Mouse (Mus musculus): ENCODE measurements at regions not wholly inside any gene's neighbourhood (a gene's known extent, or its start where the extent isn't known, plus 50 kb on each side); places are given as distances from the start of the nearest gene placed in this dataset.

DNA sequence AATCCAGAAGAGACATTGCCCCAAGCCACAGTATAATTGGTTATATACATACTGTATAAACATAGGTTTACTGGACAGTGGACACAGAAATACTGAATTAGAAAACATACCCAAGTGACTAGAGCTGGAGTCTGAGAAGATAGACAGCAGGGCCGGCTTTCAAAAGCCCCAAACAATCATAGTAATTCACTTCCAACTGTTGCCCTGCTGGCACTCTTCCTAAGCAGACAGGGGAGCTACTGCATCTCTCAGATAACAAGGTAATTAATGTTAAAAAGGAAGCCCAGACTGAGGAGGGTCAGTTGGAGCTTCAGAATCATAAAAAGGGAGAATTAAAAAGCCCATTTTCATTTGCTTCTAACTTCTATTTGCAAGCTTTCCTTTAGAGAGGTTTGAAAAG is 764.5 kb downstream of the Vgll3 start:
- DNase-seq (ENCODE audit: low read depth, low spot score), result no peak

DNA sequence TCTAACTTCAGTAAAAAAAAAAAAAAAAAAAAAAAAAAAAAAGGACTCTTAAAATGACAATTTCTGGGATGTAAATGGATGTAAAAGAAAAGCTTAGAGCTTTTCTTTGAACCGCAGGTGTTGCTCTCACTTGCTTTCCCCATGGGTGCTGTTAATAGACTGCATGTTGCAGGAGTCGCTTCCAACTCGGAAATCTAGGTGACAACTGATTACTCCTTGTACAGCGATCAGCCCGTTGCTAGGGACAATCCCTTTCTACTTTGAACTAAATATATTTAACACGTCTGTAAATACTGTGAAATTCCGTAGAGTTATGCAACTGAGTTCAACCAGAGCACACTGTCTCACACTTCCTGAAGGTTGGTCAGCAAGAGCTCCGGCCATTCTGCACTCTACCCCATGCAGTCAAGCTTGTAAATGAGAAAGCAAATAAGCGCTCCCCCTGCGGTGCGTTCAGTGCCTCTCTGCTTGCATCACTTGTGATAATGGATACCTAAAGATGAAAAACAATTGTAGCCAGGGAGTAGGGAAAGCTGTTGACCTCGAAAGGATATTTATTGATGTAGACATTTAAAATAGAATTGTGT is 770.7 kb downstream of the Vgll3 start:
- DNase-seq (ENCODE audit: low read depth, low spot score), result peak; percentile 12

DNA sequence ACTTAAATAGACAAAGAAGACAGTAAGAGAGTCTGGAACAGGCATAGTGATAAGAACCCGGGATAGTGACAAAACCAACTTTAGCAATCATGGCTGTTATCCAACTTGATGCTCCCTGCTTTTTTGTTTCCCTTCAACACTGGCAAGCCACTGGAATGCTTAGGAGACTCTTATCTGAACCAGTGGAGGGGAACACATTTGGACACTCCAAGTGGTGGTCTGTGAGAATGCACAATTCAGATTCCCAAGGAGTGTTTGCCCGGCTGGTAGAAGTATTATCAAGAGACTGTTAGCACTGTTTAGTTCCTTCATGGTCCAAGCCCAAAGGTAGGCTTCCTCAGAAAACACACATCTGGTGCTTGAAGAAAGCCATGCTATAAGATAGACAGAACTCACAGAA is 787.2 kb downstream of the Vgll3 start:
- DNase-seq (ENCODE audit: low read depth, low spot score), result peak; percentile 6

DNA sequence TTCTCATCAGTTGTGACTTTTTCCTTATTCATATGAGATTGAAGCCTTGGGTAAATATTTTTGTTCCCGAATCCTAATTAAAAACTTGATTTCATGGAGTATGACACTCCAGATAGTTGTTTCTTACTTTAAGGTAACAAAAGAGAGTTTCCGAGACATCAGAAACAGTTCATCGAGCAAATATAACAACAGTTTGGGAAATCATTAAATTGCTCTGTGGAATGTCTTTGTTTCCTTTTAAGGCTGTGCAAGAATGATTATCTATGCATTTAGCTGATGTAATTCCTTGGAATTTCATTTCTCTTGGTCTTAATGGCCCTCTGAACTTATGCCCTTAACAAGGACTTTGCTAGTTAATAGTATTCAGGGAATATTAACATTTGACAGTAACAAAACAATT is 787.6 kb downstream of the Vgll3 start:
- no peak for DNase-seq (ENCODE audit: low read depth, low spot score)

DNA sequence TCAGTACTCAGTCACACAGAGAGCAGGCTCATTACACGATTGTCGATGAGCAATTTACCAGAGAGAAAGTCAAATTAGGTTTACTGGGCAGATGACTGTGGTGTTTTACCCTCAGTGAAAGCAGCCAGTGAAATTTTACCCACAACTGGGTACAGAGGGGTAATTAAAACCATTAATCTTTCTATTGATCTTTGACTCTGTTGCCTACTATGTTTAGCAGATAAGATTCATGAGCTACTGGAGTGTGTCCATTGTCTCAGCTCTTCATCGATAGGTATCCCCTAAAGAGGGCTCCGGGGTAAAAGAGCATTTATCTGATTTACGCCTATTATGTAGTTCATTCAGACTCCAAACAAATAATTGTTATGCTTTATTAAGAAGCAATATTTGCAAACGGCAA is 788.8 kb downstream of the Vgll3 start:
- no peak for DNase-seq (ENCODE audit: low read depth, low spot score)
